Mouse (Mus musculus) activated CD4-positive, CD25-positive, alpha-beta regulatory T cell, adult 9 weeks (primary cell): ENCODE measurements around the gene Cyp3a13. TPM values are rescaled to one million over a fixed set of nuclear protein-coding genes. Genes with fewer than 3 reads are reported as not detected.

Source experiments
- polyA plus RNA-seq: library from polyadenylated mRNA; unstranded; fragments of 100-300 nt; shearing (Covaris generic); gene quantifications from one replicate; pipeline ENCODE4 v1.2.1, GENCODE M21; 2017

The Cyp3a13 gene
- not detected for polyA plus RNA-seq

DNA sequence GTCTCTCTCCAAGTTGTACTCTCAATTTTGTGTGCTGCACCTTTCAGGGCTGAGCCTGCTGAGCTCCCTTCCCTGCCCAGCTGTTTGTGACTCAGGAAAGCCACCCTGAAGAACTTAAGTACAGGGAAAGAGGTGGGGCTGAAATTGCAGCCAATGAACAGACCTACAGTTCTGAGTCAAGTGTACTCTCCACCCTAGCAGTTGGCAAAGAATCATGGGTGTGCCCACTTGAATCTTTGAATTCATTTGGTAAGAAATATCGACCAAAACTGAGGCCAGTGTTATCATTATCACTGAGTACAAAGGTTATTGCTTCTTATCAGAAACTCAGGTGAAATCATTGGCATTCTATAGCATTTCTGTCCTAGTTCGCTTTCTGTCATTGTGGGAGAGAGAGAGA lies at the start of gene Cyp3a13:
TSS of gene Cyp3a13 (minus strand) at position 88 of the 400 bp plus-strand sequence.

DNA sequence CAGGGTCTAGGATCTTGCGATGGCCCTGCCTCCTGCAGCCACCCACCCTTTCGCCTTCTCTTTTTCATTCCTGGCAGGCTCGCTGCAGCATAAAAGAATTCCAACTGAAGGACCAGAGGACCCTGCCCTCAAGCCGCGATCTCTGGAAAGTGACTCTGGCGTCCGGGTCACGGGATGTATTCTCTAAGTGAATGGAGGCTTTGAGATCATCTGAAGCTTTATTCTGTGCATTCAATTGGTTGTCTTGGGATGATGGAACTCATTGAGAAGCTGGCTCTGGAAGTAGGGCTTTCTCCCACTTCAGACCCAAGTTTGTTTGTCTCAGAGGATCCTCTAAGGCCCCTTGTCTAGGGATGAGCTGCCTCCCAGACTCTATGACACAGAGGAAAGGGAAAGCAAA lies 41.5 kb upstream of the Cyp3a13 start, which contains the start of gene Gjc3:
TSS of gene Gjc3 (minus strand) at position 154 of the 400 bp plus-strand sequence.

DNA sequence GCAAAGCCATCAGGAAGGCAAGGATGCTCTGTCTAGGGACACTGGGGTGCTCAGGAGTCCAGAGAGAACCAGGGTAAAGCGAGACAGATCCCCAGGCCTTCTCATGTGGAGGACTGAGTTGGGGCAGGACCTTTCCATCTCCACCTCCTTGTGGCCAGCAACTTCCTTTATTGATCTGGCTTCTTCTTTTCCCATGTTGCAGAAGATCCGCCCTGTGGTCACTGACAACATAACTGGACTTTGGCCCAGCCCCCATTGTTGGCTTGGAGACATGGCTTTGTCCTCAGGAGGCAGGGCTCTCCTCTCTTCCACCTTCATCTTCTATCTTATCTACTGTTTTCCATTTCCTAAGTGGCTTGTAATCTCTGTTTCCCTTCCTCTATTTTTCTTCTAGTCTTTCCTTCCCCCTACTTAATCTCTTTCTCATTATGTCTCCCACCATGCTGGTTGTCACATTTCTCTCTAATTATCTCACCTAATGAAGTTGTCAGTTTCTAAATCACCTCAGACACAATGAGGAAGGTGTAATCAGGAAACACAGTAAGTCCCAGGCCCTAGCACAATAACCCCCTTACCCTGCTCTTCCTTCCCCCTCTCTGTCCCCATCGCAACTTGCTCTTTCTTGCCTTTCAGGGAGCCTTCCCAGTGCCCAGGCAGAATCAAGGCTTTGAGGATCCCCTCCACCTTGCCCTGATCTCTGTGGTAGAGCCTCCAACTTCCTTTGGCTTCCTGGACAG lies 49.6 kb downstream of the Cyp3a13 start, which contains the start of gene Pilrb2:
TSS of gene Pilrb2 (minus strand) at position 172 of the 737 bp plus-strand sequence.

DNA sequence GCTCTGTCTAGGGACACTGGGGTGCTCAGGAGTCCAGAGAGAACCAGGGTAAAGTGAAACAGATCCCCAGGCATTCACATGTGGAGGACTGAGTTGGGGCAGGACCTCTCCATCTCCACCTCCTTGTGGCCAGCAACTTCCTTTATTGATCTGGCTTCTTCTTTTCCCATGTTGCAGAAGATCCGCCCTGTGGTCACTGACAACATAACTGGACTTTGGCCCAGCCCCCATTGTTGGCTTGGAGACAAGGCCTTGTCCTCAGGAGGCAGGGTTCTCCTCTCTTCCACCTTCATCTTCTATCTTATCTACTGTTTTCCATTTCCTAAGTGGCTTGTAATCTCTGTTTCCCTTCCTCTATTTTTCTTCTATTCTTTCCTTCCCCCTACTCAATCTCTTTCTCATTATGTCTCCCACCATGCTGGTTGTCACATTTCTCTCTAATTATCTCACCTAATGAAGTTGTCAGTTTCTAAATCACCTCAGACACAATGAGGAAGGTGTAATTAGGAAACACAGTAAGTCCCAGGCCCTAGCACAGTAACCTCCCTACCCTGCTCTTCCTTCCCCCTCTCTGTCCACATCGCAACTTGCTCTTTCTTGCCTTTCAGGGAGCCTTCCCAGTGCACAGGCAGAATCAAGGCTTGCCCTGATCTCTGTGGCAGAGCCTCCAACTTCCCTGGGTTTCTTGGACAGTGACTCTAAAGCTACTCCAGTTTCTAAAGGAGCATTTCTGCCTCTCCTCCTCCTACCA lies 63.3 kb downstream of the Cyp3a13 start, which contains the start of gene Pilrb1:
TSS of gene Pilrb1 (minus strand) at position 147 of the 751 bp plus-strand sequence.

Other genes with a start within 250 kb of the Cyp3a13 start
- gene Agfg2, start 236.9 kb downstream of the Cyp3a13 start, polyA plus RNA-seq = 31.3 TPM
- gene Nyap1, start 180.0 kb downstream of the Cyp3a13 start, polyA plus RNA-seq = 1.7 TPM
- 458 TPM for gene Tsc22d4, start 175.9 kb downstream of the Cyp3a13 start, polyA plus RNA-seq
- 27.6 TPM for gene Ppp1r35, start 142.8 kb downstream of the Cyp3a13 start, polyA plus RNA-seq
- gene Mepce, start 134.0 kb downstream of the Cyp3a13 start, polyA plus RNA-seq = 17.9 TPM
- gene Zcwpw1, start 133.8 kb downstream of the Cyp3a13 start, polyA plus RNA-seq = 10.8 TPM
- 1.9 TPM for gene Pilra, start 85.3 kb downstream of the Cyp3a13 start, polyA plus RNA-seq
- 0.88 TPM for gene Pilrb1, start 63.5 kb downstream of the Cyp3a13 start, polyA plus RNA-seq
- gene Pilrb2, start 49.8 kb downstream of the Cyp3a13 start, polyA plus RNA-seq = 0.77 TPM
- not detected for gene Gjc3, start 41.5 kb upstream of the Cyp3a13 start, polyA plus RNA-seq
- gene Azgp1, start 59.9 kb upstream of the Cyp3a13 start, polyA plus RNA-seq = not detected
- not detected for gene Smok3a, start 99.6 kb upstream of the Cyp3a13 start, polyA plus RNA-seq
- not detected for gene Smok3b, start 99.8 kb upstream of the Cyp3a13 start, polyA plus RNA-seq
- gene Smok3c, start 131.6 kb upstream of the Cyp3a13 start, polyA plus RNA-seq = not detected
- 24.1 TPM for gene Zkscan1, start 163.5 kb upstream of the Cyp3a13 start, polyA plus RNA-seq
- 26.3 TPM for gene Zscan21, start 195.3 kb upstream of the Cyp3a13 start, polyA plus RNA-seq
- gene Zfp113, start 234.1 kb upstream of the Cyp3a13 start, polyA plus RNA-seq = 23.3 TPM
- gene Cops6, start 239.5 kb upstream of the Cyp3a13 start, polyA plus RNA-seq = 230 TPM